Mouse (Mus musculus): ENCODE measurements at regions not wholly inside any gene's neighbourhood (a gene's known extent, or its start where the extent isn't known, plus 50 kb on each side); places are given as distances from the start of the nearest gene placed in this dataset.

DNA sequence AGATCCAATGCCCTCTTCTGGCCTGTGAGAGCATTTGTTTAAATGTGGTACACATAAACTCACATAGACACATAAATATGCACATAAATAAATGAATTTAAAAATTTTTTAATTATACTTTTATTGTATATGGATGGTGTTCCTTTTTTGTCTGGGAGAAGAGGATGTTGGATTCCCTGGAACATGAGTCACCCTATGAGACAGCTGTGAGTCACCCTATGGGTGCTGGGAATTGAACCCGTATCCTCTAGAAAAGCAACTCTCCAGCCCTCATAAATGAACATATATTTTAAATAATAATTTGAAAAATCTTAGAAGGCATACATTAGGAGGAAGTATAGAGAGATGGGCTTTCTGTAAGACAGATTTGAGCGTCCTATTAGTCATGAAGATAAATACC, 76.1 kb upstream of the Dynlt3 start:
- DNase-seq (ENCODE audit: low spot score in 2 of 2), result no peak

DNA sequence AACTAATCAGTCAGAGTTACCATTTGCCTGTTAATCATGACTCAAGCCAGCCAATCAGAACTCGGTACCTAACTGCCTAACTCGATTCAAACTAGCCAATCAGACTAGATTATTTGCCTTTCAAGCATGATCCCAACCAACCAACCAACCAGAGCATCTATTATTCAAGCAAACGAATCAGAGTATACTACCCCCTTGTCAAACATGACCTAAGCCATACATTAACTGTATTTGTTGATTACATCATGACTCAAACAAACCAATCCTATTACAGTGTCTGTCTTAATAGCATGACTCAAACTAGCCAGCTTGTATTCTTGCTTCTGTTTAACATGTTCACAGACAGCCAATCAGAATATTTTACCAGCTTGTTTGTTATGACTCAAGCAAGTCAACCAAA, 79.7 kb upstream of the Dynlt3 start:
- no peak for DNase-seq (ENCODE audit: low spot score in 2 of 2)

- DNase-seq (ENCODE audit: low spot score in 2 of 2), result peak; percentile 23 to 72
Observed at GRCm38 (mm10) chrX:9747305-9747938, 84.6 kb upstream of the Dynlt3 start.

DNA sequence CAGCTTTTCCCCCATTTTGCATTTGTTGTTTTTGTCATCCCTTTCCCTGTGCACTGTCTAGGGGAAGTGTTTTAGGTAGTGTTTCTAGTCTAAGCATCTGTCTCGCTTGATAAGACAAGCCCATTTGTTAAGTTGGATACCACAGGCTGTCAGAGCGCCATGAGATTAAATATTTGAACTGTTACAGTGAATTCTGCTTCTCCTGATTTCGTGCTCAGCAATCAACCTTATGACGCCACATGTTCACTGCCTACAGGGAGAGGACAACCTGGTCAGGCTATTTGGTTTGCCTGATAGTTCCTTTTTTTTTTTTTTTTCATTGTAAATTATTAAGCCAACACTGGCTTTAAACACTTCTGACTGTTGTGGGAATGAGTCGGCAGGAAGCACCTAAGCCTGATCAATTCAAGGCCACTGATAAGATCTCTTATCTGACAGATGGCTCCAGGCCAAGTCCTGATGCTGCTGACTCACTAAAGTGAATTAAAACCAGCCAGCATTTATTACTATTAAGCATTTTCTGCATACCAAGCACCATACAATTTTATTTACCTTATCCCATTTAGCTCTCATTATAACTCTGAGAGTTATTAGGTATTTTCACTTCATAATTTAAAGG, 90.3 kb upstream of the Dynlt3 start:
- no peak for DNase-seq (ENCODE audit: low spot score in 2 of 2)

GRCm38 (mm10) chrX:9769540-9769939, 77.2 kb upstream of the Hypm start:
- DNase-seq (ENCODE audit: low spot score in 2 of 2), result no peak

- DNase-seq (ENCODE audit: low spot score in 2 of 2), result no peak
Observed at GRCm38 (mm10) chrX:9777498-9777897, 69.2 kb upstream of the Hypm start.

- DNase-seq (ENCODE audit: low spot score in 2 of 2), result no peak
Observed at GRCm38 (mm10) chrX:9789542-9789941, 57.2 kb upstream of the Hypm start.
